Mouse (Mus musculus) kidney, embryonic 15.5 days (tissue): ENCODE results near the gene Cd2bp2. TPM values are rescaled to one million over a fixed set of nuclear protein-coding genes. Genes with fewer than 3 reads are reported as not detected.
"Not testable (repeated sequence)": the region's sequence is repeated elsewhere in the genome, so short reads cannot be mapped to it uniquely, and the experiment has no call there.

Source experiments
- ATAC-seq: fragments of 200-750 bp; cut with Nextera tagmentation; replicated peaks from 2 replicates; pipeline ENCODE4 v1.8.0; 2017; ENCODE audit warnings: moderate TSS enrichment; ENCODE audit not compliant: low FRiP score
- H3K27ac ChIP-seq: fragments of 300-500 bp; sonication (generic); 2 replicates; pipeline ENCODE4 v1.5.1; 2015; ENCODE audit warnings: mild to moderate bottlenecking, inconsistent platforms
- H3K27me3 ChIP-seq: fragments of 300-500 bp; sonication (generic); 2 replicates; pipeline ENCODE4 v1.6.1; 2015; ENCODE audit warnings: inconsistent platforms
- H3K36me3 ChIP-seq: fragments of 300-500 bp; sonication (generic); 2 replicates; pipeline ENCODE4 v1.6.1; 2015; ENCODE audit warnings: inconsistent platforms
- H3K4me1 ChIP-seq: fragments of 300-500 bp; sonication (generic); 2 replicates; pipeline ENCODE4 v1.6.1; 2015; ENCODE audit warnings: inconsistent platforms
- H3K4me2 ChIP-seq: fragments of 300-500 bp; sonication (generic); 2 replicates; pipeline ENCODE4 v1.6.1; 2015; ENCODE audit warnings: moderate library complexity, mild to moderate bottlenecking, inconsistent platforms
- H3K4me3 ChIP-seq: fragments of 300-500 bp; sonication (generic); replicated peaks from 2 replicates; pipeline ENCODE4 v1.5.1; 2015; ENCODE audit warnings: mild to moderate bottlenecking, inconsistent platforms
- H3K9ac ChIP-seq: fragments of 300-500 bp; sonication (generic); 2 replicates; pipeline ENCODE4 v1.6.1; 2015; ENCODE audit warnings: mild to moderate bottlenecking, inconsistent platforms
- H3K9me3 ChIP-seq: fragments of 300-500 bp; sonication (generic); replicated peaks from 2 replicates; pipeline ENCODE4 v1.6.1; 2016; ENCODE audit warnings: inconsistent platforms
- WGBS: fragments of 180-500 bp; shearing (Covaris S2); methylation state at CpG from one replicate; pipeline ENCODE4 v1.1.7; 2015; ENCODE audit warnings: mixed read lengths; 5-methylcytosine and 5-hydroxymethylcytosine counted together
- polyA plus RNA-seq: library from polyadenylated mRNA; unstranded; fragments of >200 nt; fragmentation: Nextera tagmentation; extraction: Ambion mirVana; gene quantifications from 2 replicates; pipeline ENCODE4 v1.2.1, GENCODE M21; 2015

Cd2bp2 gene
- polyA plus RNA-seq, 1 experiment from 2014 or later = 66.6 TPM

- 81% methylated on average over 6 of the region's 6 CpGs for WGBS
- Histone ChIP-seq H3K27ac (no peak overlapping the region), H3K4me2 (no peak overlapping the region), H3K9me3 (no peaks in the 10 kb centered on the region), H3K4me1 (no peaks in the 10 kb centered on the region; the same call in 1 of the 2 replicates), H3K36me3 (no peaks in the 10 kb centered on the region), H3K27me3 (no peaks in the 10 kb centered on the region), H3K9ac (no peak overlapping the region), H3K4me3 (no peak overlapping the region)
- ATAC-seq = no peak
Observed at GRCm38 (mm10) chr7:127183828-127184227, 12.0 kb downstream of the Cd2bp2 start.

GRCm38 (mm10) chr7:127183345-127183744, 12.5 kb downstream of the Cd2bp2 start:
- Histone ChIP-seq H3K9me3 (no peaks in the 10 kb centered on the region), H3K9ac (no peak overlapping the region), H3K27ac (no peak overlapping the region), H3K4me3 (no peak overlapping the region), H3K27me3 (no peaks in the 10 kb centered on the region), H3K4me2 (no peak overlapping the region), H3K36me3 (no peaks in the 10 kb centered on the region), H3K4me1 (no peaks in the 10 kb centered on the region; the same call in 1 of the 2 replicates)
- WGBS = 66% methylated on average over 8 of the region's 8 CpGs
- no peak for ATAC-seq

GRCm38 (mm10) chr7:127181724-127182123, 14.1 kb downstream of the Cd2bp2 start:
- not testable (repeated sequence) for ATAC-seq, H3K4me1 ChIP-seq, H3K36me3 ChIP-seq, H3K4me3 ChIP-seq, H3K4me2 ChIP-seq, H3K9me3 ChIP-seq, H3K27me3 ChIP-seq, H3K27ac ChIP-seq, H3K9ac ChIP-seq
- 35% methylated on average over 3 of the region's 3 CpGs for WGBS

- Histone ChIP-seq H3K9ac (no peak overlapping the region), H3K4me1 (no peaks in the 10 kb centered on the region; the same call in 1 of the 2 replicates), H3K27ac (no peak overlapping the region), H3K4me2 (no peak overlapping the region), H3K4me3 (no peak overlapping the region), H3K9me3 (no peaks in the 10 kb centered on the region), H3K36me3 (no peaks in the 10 kb centered on the region), H3K27me3 (no peaks in the 10 kb centered on the region)
- ATAC-seq = no peak
- WGBS = 67% methylated on average over 2 of the region's 2 CpGs
Observed at GRCm38 (mm10) chr7:127180783-127181182, 15.1 kb downstream of the Cd2bp2 start.

- H3K4me1 ChIP-seq = no peaks in the 10 kb centered on the region
- no peak overlapping the region for H3K27ac ChIP-seq
- no peak overlapping the region for H3K9ac ChIP-seq
- peaks cover 4% of the 10 kb centered on the region; the same call in 1 of the 2 replicates for H3K9me3 ChIP-seq
- H3K27me3 ChIP-seq = no peaks in the 10 kb centered on the region
- no peak overlapping the region for H3K4me2 ChIP-seq
- H3K4me3 ChIP-seq = no peak overlapping the region
- H3K36me3 ChIP-seq = no peaks in the 10 kb centered on the region
- ATAC-seq = no peak
- whole genome bisulfite sequencing = 69% methylated on average over 4 of the region's 4 CpGs
Observed at GRCm38 (mm10) chr7:127176937-127177336, 18.9 kb downstream of the Cd2bp2 start.

- no peaks in the 10 kb centered on the region for H3K36me3 ChIP-seq
- no peak overlapping the region for H3K4me2 ChIP-seq
- no peaks in the 10 kb centered on the region for H3K4me1 ChIP-seq
- no peaks in the 10 kb centered on the region for H3K27me3 ChIP-seq
- H3K27ac ChIP-seq = no peak overlapping the region
- H3K4me3 ChIP-seq = no peak overlapping the region
- no peaks in the 10 kb centered on the region for H3K9me3 ChIP-seq
- no peak overlapping the region for H3K9ac ChIP-seq
- ATAC-seq = no peak
- WGBS = 83% methylated on average over 5 of the region's 5 CpGs
Observed at GRCm38 (mm10) chr7:127166501-127166900, 29.3 kb downstream of the Cd2bp2 start.

- Histone ChIP-seq H3K4me3 (no peak overlapping the region), H3K9ac (no peak overlapping the region), H3K27me3 (no peaks in the 10 kb centered on the region), H3K4me1 (no peaks in the 10 kb centered on the region), H3K36me3 (no peaks in the 10 kb centered on the region), H3K9me3 (no peaks in the 10 kb centered on the region), H3K4me2 (no peak overlapping the region), H3K27ac (no peak overlapping the region)
- no peak for ATAC-seq
- WGBS = 81% methylated on average over 12 of the region's 12 CpGs
Observed at GRCm38 (mm10) chr7:127165607-127166493, 30.0 kb downstream of the Cd2bp2 start.

- Histone ChIP-seq H3K4me3 (no peak overlapping the region), H3K9me3 (no peaks in the 10 kb centered on the region), H3K27me3 (no peaks in the 10 kb centered on the region), H3K27ac (no peak overlapping the region), H3K4me2 (no peak overlapping the region), H3K36me3 (no peaks in the 10 kb centered on the region), H3K4me1 (no peaks in the 10 kb centered on the region), H3K9ac (no peak overlapping the region)
- WGBS = 90% methylated on average over 4 of the region's 4 CpGs
- no peak for ATAC-seq
Observed at GRCm38 (mm10) chr7:127164002-127164401, 31.8 kb downstream of the Cd2bp2 start.

GRCm38 (mm10) chr7:127162546-127162945, 33.3 kb downstream of the Cd2bp2 start:
- Histone ChIP-seq H3K9ac (no peak overlapping the region), H3K36me3 (no peaks in the 10 kb centered on the region), H3K4me3 (no peak overlapping the region), H3K4me1 (no peaks in the 10 kb centered on the region), H3K4me2 (no peak overlapping the region), H3K27me3 (no peaks in the 10 kb centered on the region), H3K27ac (no peak overlapping the region), H3K9me3 (no peaks in the 10 kb centered on the region)
- ATAC-seq = no peak
- WGBS = 77% methylated on average over 5 of the region's 5 CpGs

- H3K4me1 ChIP-seq = no peaks in the 10 kb centered on the region
- no peak for ATAC-seq
- H3K9ac ChIP-seq = no peak overlapping the region
- H3K4me2 ChIP-seq = no peak overlapping the region
- 80% methylated on average over 4 of the region's 4 CpGs for WGBS
- H3K27me3 ChIP-seq = no peaks in the 10 kb centered on the region
- no peaks in the 10 kb centered on the region for H3K9me3 ChIP-seq
- no peak overlapping the region for H3K27ac ChIP-seq
- no peaks in the 10 kb centered on the region for H3K36me3 ChIP-seq
- H3K4me3 ChIP-seq = no peak overlapping the region
Observed at GRCm38 (mm10) chr7:127157548-127157947, 38.3 kb downstream of the Cd2bp2 start.

- 68% methylated on average over 3 of the region's 3 CpGs for WGBS
- Histone ChIP-seq H3K27me3 (no peaks in the 10 kb centered on the region), H3K9me3 (no peaks in the 10 kb centered on the region), H3K4me2 (no peak overlapping the region), H3K36me3 (no peaks in the 10 kb centered on the region), H3K9ac (no peak overlapping the region), H3K4me1 (no peaks in the 10 kb centered on the region), H3K4me3 (no peak overlapping the region), H3K27ac (no peak overlapping the region)
- ATAC-seq = no peak
Observed at GRCm38 (mm10) chr7:127153477-127153876, 42.4 kb downstream of the Cd2bp2 start.

- no peaks in the 10 kb centered on the region for H3K9me3 ChIP-seq
- H3K9ac ChIP-seq = no peak overlapping the region
- no peak for ATAC-seq
- H3K4me2 ChIP-seq = no peak overlapping the region
- H3K27me3 ChIP-seq = no peaks in the 10 kb centered on the region
- WGBS = 91% methylated on average over 6 of the region's 6 CpGs
- no peaks in the 10 kb centered on the region for H3K36me3 ChIP-seq
- no peak overlapping the region for H3K4me3 ChIP-seq
- H3K27ac ChIP-seq = no peak overlapping the region
- no peaks in the 10 kb centered on the region for H3K4me1 ChIP-seq
Observed at GRCm38 (mm10) chr7:127152464-127152863, 43.4 kb downstream of the Cd2bp2 start.
